8 mouse cellular contexts compared by ENCODE assay signal in the genomic region with DNA sequence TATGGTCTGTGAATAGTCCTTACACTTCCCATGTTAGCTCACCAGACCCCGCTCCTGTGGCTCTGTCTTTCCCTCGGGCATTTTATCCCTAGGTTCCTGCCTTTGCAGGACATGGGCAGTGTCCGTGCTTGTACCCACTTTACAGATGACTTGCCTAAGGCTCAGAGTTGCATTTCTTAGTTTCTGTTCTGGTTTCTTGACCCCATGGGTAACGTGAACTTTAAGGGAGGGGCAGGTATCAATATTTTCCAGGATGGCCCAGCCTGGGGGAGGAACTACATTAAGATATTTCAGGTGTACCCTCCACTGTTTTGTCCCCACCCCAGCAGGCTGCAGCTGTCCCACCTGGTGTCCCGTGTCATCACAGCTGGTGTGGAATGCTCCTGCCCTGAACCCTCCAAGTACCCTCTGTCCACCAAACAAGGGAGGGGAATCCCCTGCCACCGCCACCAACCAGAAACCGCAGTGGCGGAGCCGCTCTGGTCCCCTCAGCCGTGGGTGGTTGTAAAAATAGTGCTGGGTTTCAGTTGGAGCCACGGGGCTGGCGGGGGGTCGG. TPM values are rescaled to one million over a fixed set of nuclear protein-coding genes. Genes with fewer than 3 reads are reported as not detected.
DNase-seq lines count a peak whose midpoint lies in the region; ATAC-seq and TF ChIP-seq lines count a peak whose summit lies in the region.

No protein-coding gene starts in this region.

- H3K4me1 ChIP-seq in embryonic facial prominence, embryonic 15.5 days: peaks cover 93% of the 10 kb centered on the region
- peaks cover 87% of the 10 kb centered on the region for H3K4me1 ChIP-seq in limb, embryonic 11.5 days (ENCODE audit: control insufficient read depth, insufficient read depth, low read length)
- peaks cover 52% of the 10 kb centered on the region for H3K4me1 ChIP-seq in neural tube, embryonic 14.5 days (ENCODE audit: control insufficient read depth, insufficient read depth, low read length)
- H3K4me1 ChIP-seq in thymus, adult 2 months (replicated peaks; ENCODE audit: control insufficient read depth, insufficient read depth, low read length): peaks cover 11% of the 10 kb centered on the region; the same call in 1 of the 2 replicates

- no peaks in the 10 kb centered on the region for H3K36me3 ChIP-seq in embryonic facial prominence, embryonic 15.5 days
- no peaks in the 10 kb centered on the region for H3K36me3 ChIP-seq in limb, embryonic 11.5 days (ENCODE audit: control insufficient read depth, insufficient read depth, low read length)
- H3K36me3 ChIP-seq in neural tube, embryonic 14.5 days (ENCODE audit: control insufficient read depth, insufficient read depth, low read length): no peaks in the 10 kb centered on the region
- no peaks in the 10 kb centered on the region for H3K36me3 ChIP-seq in thymus, adult 2 months (ENCODE audit: control insufficient read depth, insufficient read depth, low read length)

- TF ChIP-seq POLR2A in thymus, adult 2 months (IDR thresholded peaks at IDR 0.05; ENCODE audit: control insufficient read depth, extremely low read depth, insufficient read depth, low read length, poor library complexity): no peak

- no peaks in the 10 kb centered on the region for H3K9me3 ChIP-seq in embryonic facial prominence, embryonic 15.5 days (replicated peaks)
- H3K9me3 ChIP-seq in limb, embryonic 11.5 days (ENCODE audit: control insufficient read depth, low read length): no peaks in the 10 kb centered on the region
- H3K9me3 ChIP-seq in neural tube, embryonic 14.5 days (ENCODE audit: control insufficient read depth, low read length): no peaks in the 10 kb centered on the region

- peak overlapping the region; percentile 47 for H3K4me2 ChIP-seq in embryonic facial prominence, embryonic 15.5 days (replicated peaks)
- H3K4me2 ChIP-seq in limb, embryonic 11.5 days (ENCODE audit: low read depth, severe bottlenecking): peak overlapping the region; percentile 34
- peak overlapping the region; percentile 24; the same call in 1 of the 2 replicates for H3K4me2 ChIP-seq in neural tube, embryonic 14.5 days (ENCODE audit: low read depth, low read length)

- 22% methylated on average over 13 of the region's 13 CpGs for WGBS in embryonic facial prominence, embryonic 15.5 days
- WGBS in limb, embryonic 11.5 days: 20% methylated on average over 13 of the region's 13 CpGs
- WGBS in neural tube, embryonic 14.5 days: 25% methylated on average over 13 of the region's 13 CpGs
- 24% methylated on average over 13 of the region's 13 CpGs for WGBS in thymus, adult 2 months

- intact Hi-C loops in left cerebral cortex, adult 2 months (cut with DNase I): loop anchor here (2.0 kb wide), 1 partner anchor 38 kb away; no protein-coding TSS in a partner anchor
- intact Hi-C loops in left cerebral cortex, postnatal 4 days (cut with DNase I): no loop called here

- H3K27me3 ChIP-seq in embryonic facial prominence, embryonic 15.5 days: no peaks in the 10 kb centered on the region
- H3K27me3 ChIP-seq in limb, embryonic 11.5 days (ENCODE audit: control insufficient read depth, insufficient read depth, low read length): no peaks in the 10 kb centered on the region
- no peaks in the 10 kb centered on the region for H3K27me3 ChIP-seq in neural tube, embryonic 14.5 days (ENCODE audit: control insufficient read depth, insufficient read depth, low read length)
- H3K27me3 ChIP-seq in thymus, adult 2 months (ENCODE audit: control insufficient read depth, insufficient read depth, low read length): peaks cover 5% of the 10 kb centered on the region

- H3K9ac ChIP-seq in embryonic facial prominence, embryonic 15.5 days: no peak overlapping the region
- H3K9ac ChIP-seq in limb, embryonic 11.5 days (ENCODE audit: low read length): peak overlapping the region; percentile 50
- 0 out of 2 replicates have a peak overlapping the region, but pooled peaks have one; percentile 28 for H3K9ac ChIP-seq in neural tube, embryonic 14.5 days (replicated peaks; ENCODE audit: low read depth, low read length)

- ATAC-seq in embryonic facial prominence, embryonic 15.5 days (ENCODE audit: insufficient number of reproducible peaks, low FRiP score, low TSS enrichment, low read depth): no peak; the same call in 1 of the 2 replicates
- no peak; the same call in 1 of the 2 replicates for ATAC-seq in limb, embryonic 11.5 days (ENCODE audit: insufficient number of reproducible peaks, low FRiP score, low TSS enrichment, low read depth)
- ATAC-seq in neural tube, embryonic 14.5 days (ENCODE audit: low read depth): 0 out of 2 replicates have a peak, but pooled peaks have one; percentile 26

- H3K4me3 ChIP-seq in left cerebral cortex, adult 2 months: no peak overlapping the region
- H3K4me3 ChIP-seq in embryonic facial prominence, embryonic 15.5 days (replicated peaks): peak overlapping the region; percentile 10; the same call in 1 of the 2 replicates
- no peak overlapping the region for H3K4me3 ChIP-seq in limb, embryonic 11.5 days (ENCODE audit: low read depth, low read length)
- no peak overlapping the region for H3K4me3 ChIP-seq in neural tube, embryonic 14.5 days (ENCODE audit: low read depth, low read length)
- no peak overlapping the region for H3K4me3 ChIP-seq in thymus, adult 2 months (ENCODE audit: control insufficient read depth, insufficient read depth, low read length)

- TF ChIP-seq CTCF in left cerebral cortex, adult 2 months (IDR thresholded peaks at IDR 0.05): no peak
- no peak for TF ChIP-seq CTCF in thymus, adult 2 months (IDR thresholded peaks at IDR 0.05; ENCODE audit: borderline replicate concordance, control insufficient read depth, extremely low read depth, insufficient read depth, low read length, poor library complexity)

- peak overlapping the region; percentile 53; the same call in 1 of the 2 replicates for H3K27ac ChIP-seq in left cerebral cortex, adult 2 months
- peak overlapping the region; percentile 91 for H3K27ac ChIP-seq in embryonic facial prominence, embryonic 15.5 days (replicated peaks)
- H3K27ac ChIP-seq in limb, embryonic 11.5 days (replicated peaks; ENCODE audit: low read depth, low read length): peak overlapping the region; percentile 98
- H3K27ac ChIP-seq in neural tube, embryonic 14.5 days (ENCODE audit: low read depth, low read length): peak overlapping the region; percentile 70
- no peak overlapping the region for H3K27ac ChIP-seq in thymus, adult 2 months (ENCODE audit: control insufficient read depth, insufficient read depth, low read length)

- no peak for DNase-seq in left cerebral cortex, adult 2 months (ENCODE audit: extremely low spot score in 1 of 2, low spot score in 2 of 2)
- no peak for DNase-seq in left cerebral cortex, postnatal 4 days
- no peak for DNase-seq in limb, embryonic 11.5 days (ENCODE audit: low spot score)
- no peak for DNase-seq in thymus, postnatal 10 days (ENCODE audit: low spot score in 2 of 2)
- DNase-seq in urinary bladder, adult 2 months (ENCODE audit: low spot score): no peak
- no peak for DNase-seq in thymus, adult 2 months

RNA-seq across cellular contexts. Expression of gene Gse1, which starts 36.2 kb away (rescaled TPM):
- total RNA-seq in left cerebral cortex, adult 2 months (2021): 100 to 1,000 TPM in 1 of 2 experiments, 10 to 100 TPM in 1; 77.7 to 105 TPM
- total RNA-seq in left cerebral cortex, postnatal 4 days (2021): 10 to 100 TPM; 57.4 to 59.3 TPM
- polyA plus RNA-seq in embryonic facial prominence, embryonic 15.5 days (2015; fragmentation: Nextera tagmentation; extraction: Ambion mirVana): 11.1 and 12.0 TPM in 2 replicates
- polyA plus RNA-seq in limb, embryonic 11.5 days (2014; fragmentation: Nextera tagmentation; extraction: Ambion mirVana): 6.6 and 8.2 TPM in 2 replicates
- polyA plus RNA-seq in neural tube, embryonic 14.5 days (2014; fragmentation: Nextera tagmentation; extraction: Ambion mirVana): 19.2 and 23.3 TPM in 2 replicates
- polyA plus RNA-seq in urinary bladder, adult 2 months (2012; rRNA removed): 27.5 and 30.2 TPM in 2 replicates
- polyA plus RNA-seq in thymus, adult 2 months (2012; rRNA removed): 202 and 226 TPM in 2 replicates
